Mouse (Mus musculus): Measurements from ENCODE around the gene Plk3. TPM values are rescaled to one million over a fixed set of nuclear protein-coding genes. Genes with fewer than 3 reads are reported as not detected.

The Plk3 gene
- total RNA-seq, 2 experiments from 2014 or later, result 0.66 to 0.94 TPM

DNA sequence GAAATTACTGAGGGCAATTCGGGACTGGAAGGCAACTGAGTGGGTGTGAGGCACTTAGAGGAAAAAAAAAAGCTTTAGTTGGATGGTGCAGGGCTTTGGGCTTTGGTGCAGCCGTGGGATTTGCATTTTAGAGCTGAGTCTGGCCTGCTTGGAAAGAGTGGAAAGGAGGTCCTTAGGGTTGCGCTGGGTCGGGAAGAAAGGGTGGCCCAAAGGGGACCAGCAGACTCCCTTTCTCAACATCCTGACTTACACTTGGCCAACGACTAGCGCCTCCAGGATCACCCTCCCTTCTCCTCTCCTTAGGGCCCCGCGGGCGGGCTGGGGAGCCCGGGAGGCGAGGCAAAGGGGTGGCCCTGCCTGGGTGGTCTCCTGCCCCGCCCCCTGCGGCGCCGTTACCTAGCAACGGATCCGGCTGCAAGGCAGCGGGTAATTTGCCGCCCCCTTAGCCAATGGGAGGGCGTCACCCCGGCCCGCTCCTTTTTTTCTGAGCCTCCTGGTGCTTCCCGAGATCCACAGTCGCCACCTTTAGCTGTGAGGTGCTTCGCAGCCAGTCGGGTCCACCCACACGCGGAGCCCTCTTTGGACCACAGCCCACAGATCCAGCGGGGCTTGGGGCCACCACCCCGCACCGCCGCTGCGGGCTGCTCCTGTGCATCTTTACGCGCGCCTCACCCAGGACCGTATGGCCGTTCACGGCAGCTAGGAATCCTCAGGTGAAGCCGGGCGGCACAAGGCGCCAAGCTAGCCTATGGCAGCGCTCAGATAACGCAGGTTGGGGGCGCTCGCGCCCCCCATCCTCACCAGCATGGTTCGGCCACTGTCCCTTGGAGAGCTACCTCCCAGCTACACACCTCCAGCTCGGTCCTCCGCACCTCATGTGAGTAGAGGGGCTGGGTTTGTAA, 38.0 kb downstream of the Plk3 start, which contains the start of gene Ptch2:
Ptch2 (plus strand) TSS at position 525 of the 902 bp plus-strand sequence.
- ATAC-seq (replicated peaks; ENCODE audit: low FRiP score, low TSS enrichment, poor library complexity, severe bottlenecking), result peak; percentile 23; the same call in 1 of the 2 replicates

DNA sequence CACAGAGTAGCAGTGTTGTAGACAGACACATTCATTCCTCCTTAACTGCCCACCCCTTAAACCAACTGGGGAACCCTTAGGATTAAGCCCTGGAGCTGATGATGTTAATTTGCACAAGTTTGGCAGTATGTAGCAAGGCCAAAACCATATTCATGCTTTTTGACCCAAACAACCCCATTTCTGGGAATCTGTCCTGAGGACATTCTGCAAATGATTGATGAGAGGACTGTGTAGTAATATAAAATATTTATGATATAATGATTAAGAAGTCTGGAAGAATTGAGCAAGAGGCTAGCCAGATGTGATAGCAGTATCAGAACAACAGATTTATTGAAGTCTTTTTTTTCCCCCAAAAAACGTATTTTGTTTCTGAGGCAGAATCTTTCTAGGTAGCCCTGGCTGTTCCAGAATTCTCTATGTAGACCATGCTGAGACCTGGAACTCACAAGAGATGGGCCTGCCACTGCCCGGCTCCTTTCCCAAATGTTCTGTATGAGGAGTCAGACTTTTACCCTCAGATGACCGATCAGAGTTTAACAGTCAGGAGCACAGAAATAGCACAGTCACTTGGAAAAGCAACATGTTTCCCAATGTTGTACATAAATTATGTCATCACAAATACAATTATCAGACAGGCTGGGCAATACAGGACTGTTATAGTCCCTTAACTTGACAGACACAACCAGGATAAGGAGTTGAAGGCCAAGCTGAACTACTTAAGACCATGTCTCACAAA, 39.0 kb downstream of the Plk3 start:
- ATAC-seq (replicated peaks; ENCODE audit: low FRiP score, low TSS enrichment, poor library complexity, severe bottlenecking), result no peak

DNA sequence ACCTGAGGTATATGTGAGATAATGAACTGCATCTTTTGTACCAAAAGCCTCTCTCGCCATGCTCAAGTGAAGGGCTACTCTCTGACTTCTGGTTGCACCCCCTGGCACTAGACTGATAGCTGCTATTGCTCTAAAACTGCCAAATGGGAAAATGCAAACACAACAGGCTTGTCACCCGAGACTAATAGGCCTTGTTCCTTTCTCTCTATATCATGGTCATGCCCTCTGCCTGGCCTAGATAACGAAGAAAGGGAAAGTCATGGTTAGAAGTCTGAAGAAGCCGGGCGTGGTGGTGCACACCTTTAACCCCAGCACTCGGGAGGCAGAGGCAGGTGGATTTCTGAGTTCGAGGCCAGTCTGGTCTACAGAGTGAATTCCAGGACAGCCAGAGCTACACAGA, 43.2 kb downstream of the Plk3 start:
- peak; percentile 82 for ATAC-seq (replicated peaks; ENCODE audit: low FRiP score, low TSS enrichment, poor library complexity, severe bottlenecking)

DNA sequence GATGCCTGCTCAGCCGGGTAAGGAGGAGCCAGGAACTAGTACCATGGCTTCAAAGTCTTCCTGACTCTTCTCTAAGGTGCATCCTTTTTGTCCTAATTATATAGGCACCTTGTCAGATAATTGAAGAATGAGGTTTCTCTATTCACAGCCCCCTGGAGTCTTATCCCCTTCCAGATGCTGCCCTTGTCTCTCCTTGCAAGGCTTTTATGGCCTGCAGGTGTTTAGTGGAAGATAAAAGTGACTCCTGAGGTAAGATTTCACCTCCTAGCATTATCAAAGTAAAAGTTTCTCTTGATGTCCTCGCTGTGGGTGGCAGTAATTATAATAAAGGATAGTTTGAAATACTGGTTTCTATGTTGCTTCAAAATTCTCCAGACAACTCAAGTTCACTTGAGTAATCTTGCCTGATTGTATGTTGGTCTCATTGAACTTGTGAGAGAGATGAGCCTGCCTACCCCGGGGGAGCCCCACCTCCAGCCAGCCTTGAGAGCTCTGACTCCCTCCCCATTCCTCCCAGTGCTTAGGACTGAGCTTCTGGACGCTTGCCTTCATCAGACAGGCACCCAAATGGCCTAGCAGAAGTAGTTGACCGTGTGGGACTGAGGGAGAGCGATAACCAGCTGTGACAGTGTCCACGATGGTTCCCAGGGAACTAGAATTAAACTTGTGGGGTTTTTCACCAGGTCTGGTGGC, 45.7 kb downstream of the Plk3 start:
- peak; percentile 45; the same call in 1 of the 2 replicates for ATAC-seq (replicated peaks; ENCODE audit: low FRiP score, low TSS enrichment, poor library complexity, severe bottlenecking)

Other genes with a start within 250 kb of the Plk3 start
- 222 and 304 TPM in 2 replicates for gene Urod, start 139.6 kb downstream of the Plk3 start, total RNA-seq (2014; fragmentation: Nextera tagmentation)
- gene Urod, start 139.6 kb downstream of the Plk3 start, total RNA-seq (2017), result 130 and 163 TPM in 2 replicates
- 10.8 and 14.8 TPM in 2 replicates for gene Hectd3, start 138.6 kb downstream of the Plk3 start, total RNA-seq (2014; fragmentation: Nextera tagmentation)
- gene Hectd3, start 138.6 kb downstream of the Plk3 start, total RNA-seq (2017), result 12.7 and 15.0 TPM in 2 replicates
- gene Eif2b3, start 114.6 kb downstream of the Plk3 start, total RNA-seq (2014; fragmentation: Nextera tagmentation), result 53.5 and 56.7 TPM in 2 replicates
- gene Eif2b3, start 114.6 kb downstream of the Plk3 start, total RNA-seq (2017), result 61.4 and 65.7 TPM in 2 replicates
- gene Ptch2, start 37.9 kb downstream of the Plk3 start, total RNA-seq (2014; fragmentation: Nextera tagmentation), result 0.25 TPM in 1 of 2 replicates, not detected in the other
- gene Ptch2, start 37.9 kb downstream of the Plk3 start, total RNA-seq (2017), result not detected in 2 replicates
- 17.5 and 19.1 TPM in 2 replicates for gene Btbd19, start 8.2 kb downstream of the Plk3 start, total RNA-seq (2014; fragmentation: Nextera tagmentation)
- 7.7 and 15.6 TPM in 2 replicates for gene Btbd19, start 8.2 kb downstream of the Plk3 start, total RNA-seq (2017)
- gene Tctex1d4, start 7.2 kb downstream of the Plk3 start, total RNA-seq (2014; fragmentation: Nextera tagmentation), result not detected in 2 replicates
- not detected in 2 replicates for gene Tctex1d4, start 7.2 kb downstream of the Plk3 start, total RNA-seq (2017)
- 5,319 and 5,634 TPM in 2 replicates for gene Rps8, start 22.3 kb upstream of the Plk3 start, total RNA-seq (2014; fragmentation: Nextera tagmentation)
- gene Rps8, start 22.3 kb upstream of the Plk3 start, total RNA-seq (2017), result 1,767 and 2,088 TPM in 2 replicates
- gene Kif2c, start 48.7 kb upstream of the Plk3 start, total RNA-seq (2014; fragmentation: Nextera tagmentation), result 28.1 and 34.2 TPM in 2 replicates
- 28.9 and 29.6 TPM in 2 replicates for gene Kif2c, start 48.7 kb upstream of the Plk3 start, total RNA-seq (2017)
- gene Tmem53, start 118.0 kb upstream of the Plk3 start, total RNA-seq (2014; fragmentation: Nextera tagmentation), result not detected in 2 replicates
- gene Tmem53, start 118.0 kb upstream of the Plk3 start, total RNA-seq (2017), result not detected in 2 replicates
- gene Armh1, start 118.2 kb upstream of the Plk3 start, total RNA-seq (2014; fragmentation: Nextera tagmentation), result not detected in 2 replicates
- gene Armh1, start 118.2 kb upstream of the Plk3 start, total RNA-seq (2017), result not detected in 2 replicates

All from megakaryocyte-erythroid progenitor cell, adult 5-6 weeks (primary cell).